ENCODE assay signal across 8 mouse cellular contexts in the genomic region with DNA sequence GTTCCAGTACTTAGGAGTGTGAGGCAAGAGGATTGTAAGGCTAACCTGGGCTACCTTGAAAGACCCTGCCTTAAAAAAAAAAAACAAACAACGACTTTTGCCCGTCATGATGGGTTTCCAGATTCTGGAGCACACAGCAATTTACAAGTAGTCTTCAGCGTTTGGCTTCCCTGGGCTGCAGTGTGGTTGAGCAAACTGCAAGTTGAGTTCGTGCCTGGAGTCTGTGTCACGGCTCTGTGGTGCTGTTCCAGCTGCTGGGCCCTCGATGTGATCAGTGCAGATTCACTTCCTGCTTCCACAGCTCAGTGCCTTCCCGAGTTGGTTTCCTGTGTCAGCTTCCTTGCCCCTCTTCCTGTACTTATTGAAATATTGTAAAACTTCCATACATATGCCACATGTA. TPM values are rescaled to one million over a fixed set of nuclear protein-coding genes. Genes with fewer than 3 reads are reported as not detected.
DNase-seq lines count a peak whose midpoint lies in the region; ATAC-seq and TF ChIP-seq lines count a peak whose summit lies in the region.

No protein-coding gene starts in this region.

- no peak overlapping the region for H3K9ac ChIP-seq in heart, embryonic 14.5 days (ENCODE audit: low read length)
- no peak overlapping the region for H3K9ac ChIP-seq in liver, adult 2 months (ENCODE audit: low read depth, low read length)
- H3K9ac ChIP-seq in neural tube, embryonic 15.5 days (replicated peaks): no peak overlapping the region

- TF ChIP-seq CTCF in liver, adult 2 months (IDR thresholded peaks at IDR 0.05; ENCODE audit: low read depth, low read length): 0 out of 2 replicates have a peak, but pooled peaks have one; percentile 2

- H3K27me3 ChIP-seq in heart, embryonic 14.5 days (ENCODE audit: control insufficient read depth, insufficient read depth, low read length): no peaks in the 10 kb centered on the region
- no peaks in the 10 kb centered on the region for H3K27me3 ChIP-seq in liver, adult 2 months (ENCODE audit: control insufficient read depth, insufficient read depth, low read length)
- no peaks in the 10 kb centered on the region for H3K27me3 ChIP-seq in neural tube, embryonic 15.5 days (replicated peaks)

- no peak for TF ChIP-seq POLR2A in liver, adult 2 months (IDR thresholded peaks at IDR 0.05; ENCODE audit: extremely low read depth, insufficient read depth, low read length)

- peaks cover 38% of the 10 kb centered on the region for H3K36me3 ChIP-seq in heart, embryonic 14.5 days (ENCODE audit: control insufficient read depth, insufficient read depth, low read length)
- H3K36me3 ChIP-seq in liver, adult 2 months (ENCODE audit: control insufficient read depth, insufficient read depth, low read length): peaks cover 6% of the 10 kb centered on the region; the same call in 1 of the 2 replicates
- peaks cover 15% of the 10 kb centered on the region for H3K36me3 ChIP-seq in neural tube, embryonic 15.5 days

- H3K79me2 ChIP-seq in liver, adult 2 months (ENCODE audit: control insufficient read depth, insufficient read depth, low read length): no peaks in the 10 kb centered on the region; the same call in 1 of the 2 replicates

- WGBS in heart, embryonic 14.5 days: 51% methylated on average over 7 of the region's 7 CpGs
- under 1% methylated on average over 7 of the region's 7 CpGs for WGBS in liver, adult 2 months
- 66% methylated on average over 7 of the region's 7 CpGs for WGBS in neural tube, embryonic 15.5 days

- peak overlapping the region; percentile 54 to 62 for H3K27ac ChIP-seq in heart, embryonic 14.5 days (replicated peaks in 1 of 2; ENCODE audit: control insufficient read depth in 1 of 2, insufficient read depth in 1 of 2, low read depth in 2 of 2, low read length in 2 of 2)
- peak overlapping the region; percentile 35 for H3K27ac ChIP-seq in liver, adult 2 months (replicated peaks; ENCODE audit: insufficient read depth, low read depth, low read length)
- H3K27ac ChIP-seq in neural tube, embryonic 15.5 days (replicated peaks): peak overlapping the region; percentile 72

- H3K4me1 ChIP-seq in heart, embryonic 14.5 days (ENCODE audit: control insufficient read depth in 2 of 2, insufficient read depth in 2 of 2, low read length in 2 of 2): peaks cover 10 to 20% of the 10 kb centered on the region in 2 experiments
- peaks cover 19% of the 10 kb centered on the region for H3K4me1 ChIP-seq in liver, adult 2 months (ENCODE audit: control insufficient read depth, insufficient read depth, low read length)
- H3K4me1 ChIP-seq in neural tube, embryonic 15.5 days: peaks cover 23% of the 10 kb centered on the region; the same call in 1 of the 2 replicates

- no peaks in the 10 kb centered on the region for H3K9me3 ChIP-seq in heart, embryonic 14.5 days (ENCODE audit: control insufficient read depth, low read length)
- no peaks in the 10 kb centered on the region for H3K9me3 ChIP-seq in neural tube, embryonic 15.5 days (replicated peaks)

- H3K4me2 ChIP-seq in heart, embryonic 14.5 days (ENCODE audit: low read length): no peak overlapping the region
- H3K4me2 ChIP-seq in neural tube, embryonic 15.5 days: no peak overlapping the region

- ATAC-seq in heart, embryonic 14.5 days (ENCODE audit: insufficient number of reproducible peaks, insufficient read depth, low FRiP score, low read depth): no peak
- ATAC-seq in neural tube, embryonic 15.5 days (ENCODE audit: low FRiP score): no peak

- DNase-seq in urinary bladder, postnatal 14 days (ENCODE audit: low spot score): peak; percentile 50
- DNase-seq in urinary bladder, adult 2 months (ENCODE audit: low spot score): no peak
- peak; percentile 77 for DNase-seq in liver, adult 2 months (ENCODE audit: extremely low read depth, low read depth, low spot score)
- DNase-seq in frontal cortex, adult 2 months (ENCODE audit: extremely low spot score in 1 of 2, low spot score in 1 of 2): no peak
- no peak for DNase-seq in ovary, postnatal 36 days (ENCODE audit: low spot score)
- no peak for DNase-seq in adrenal gland, adult (ENCODE audit: inconsistent age in 2 of 2, low spot score in 1 of 2)

- no peak overlapping the region for H3K4me3 ChIP-seq in heart, embryonic 14.5 days (ENCODE audit: control insufficient read depth in 1 of 2, insufficient read depth in 1 of 2, low read depth in 1 of 2, low read length in 2 of 2)
- no peak overlapping the region for H3K4me3 ChIP-seq in liver, adult 2 months (ENCODE audit: insufficient read depth, low read depth, low read length)
- H3K4me3 ChIP-seq in neural tube, embryonic 15.5 days (replicated peaks): no peak overlapping the region

RNA-seq across cellular contexts. Expression of a gene that starts 52.3 kb away (rescaled TPM):
- polyA plus RNA-seq in urinary bladder, adult 2 months (2012; rRNA removed): 8.4 and 12.0 TPM in 2 replicates
- polyA plus RNA-seq in heart, embryonic 14.5 days (2014; fragmentation: Nextera tagmentation; extraction: Ambion mirVana): 14.4 and 16.9 TPM in 2 replicates
- 5.0 and 6.0 TPM in 2 replicates for total RNA-seq in liver, adult 2 months (2014; rRNA removed)
- polyA plus RNA-seq in liver, adult 2 months (2012; rRNA removed): 5.7 and 7.2 TPM in 2 replicates
- polyA plus RNA-seq in neural tube, embryonic 15.5 days (2015; fragmentation: Nextera tagmentation; extraction: Ambion mirVana): 14.6 and 17.4 TPM in 2 replicates
- 21.1 and 22.2 TPM in 2 replicates for polyA plus RNA-seq in frontal cortex, adult 2 months (2012; rRNA removed)

RNA-seq across cellular contexts. Expression of a gene that starts 56.1 kb away (rescaled TPM):
- 98.2 and 103 TPM in 2 replicates for polyA plus RNA-seq in urinary bladder, adult 2 months (2012; rRNA removed)
- 71.2 and 76.6 TPM in 2 replicates for polyA plus RNA-seq in heart, embryonic 14.5 days (2014; fragmentation: Nextera tagmentation; extraction: Ambion mirVana)
- 27.8 and 28.1 TPM in 2 replicates for total RNA-seq in liver, adult 2 months (2014; rRNA removed)
- 9.3 and 10.3 TPM in 2 replicates for polyA plus RNA-seq in liver, adult 2 months (2012; rRNA removed)
- polyA plus RNA-seq in neural tube, embryonic 15.5 days (2015; fragmentation: Nextera tagmentation; extraction: Ambion mirVana): 95.3 and 98.9 TPM in 2 replicates
- 73.0 and 73.1 TPM in 2 replicates for polyA plus RNA-seq in frontal cortex, adult 2 months (2012; rRNA removed)

Comparison
In these comparisons a context has a peak if more than half of its experiments do, and no peak if none do; other contexts are left out.
1. DNase-seq: peak in urinary bladder, postnatal 14 days (single experiment) and liver, adult 2 months (single experiment); none in urinary bladder, adult 2 months (single experiment), frontal cortex, adult 2 months (0 of 2), ovary, postnatal 36 days (single experiment) and adrenal gland, adult (0 of 2).
2. Peak in every context shown above with its lines, with median percentiles within 50 percentile points of each other: H3K27ac ChIP-seq.